Mouse (Mus musculus) intestine, embryonic 14.5 days (tissue): ENCODE measurements around the gene Dbp. TPM values are rescaled to one million over a fixed set of nuclear protein-coding genes. Genes with fewer than 3 reads are reported as not detected.

ENCODE experiments used
- ATAC-seq: fragments of 200-750 bp; cut with Nextera tagmentation; replicated peaks from 2 replicates; pipeline ENCODE4 v1.8.0; 2017; ENCODE audit warnings: low read depth, moderate number of reproducible peaks, moderate TSS enrichment, moderate library complexity; ENCODE audit not compliant: low FRiP score, low TSS enrichment
- DNase-seq: peaks from one replicate; pipeline ENCODE4 v3.0.0-alpha.2; 2018; ENCODE audit warnings: low spot score
- H3K27ac ChIP-seq: fragments of 300-500 bp; sonication (generic); 2 replicates; pipeline ENCODE4 v1.5.1; 2014; ENCODE audit warnings: low read depth, mild to moderate bottlenecking, control low read depth
- H3K27me3 ChIP-seq: fragments of 300-500 bp; sonication (generic); replicated peaks from 2 replicates; pipeline ENCODE4 v1.6.1; 2014; ENCODE audit warnings: low read length, control low read depth; ENCODE audit not compliant: control insufficient read depth, insufficient read depth
- H3K36me3 ChIP-seq: fragments of 300-500 bp; sonication (generic); 2 replicates; pipeline ENCODE4 v1.6.1; 2014; ENCODE audit warnings: low read length, control low read depth; ENCODE audit not compliant: control insufficient read depth, insufficient read depth
- H3K4me1 ChIP-seq: fragments of 300-500 bp; sonication (generic); replicated peaks from 2 replicates; pipeline ENCODE4 v1.6.1; 2014; ENCODE audit warnings: low read length, control low read depth, mixed read lengths; ENCODE audit not compliant: control insufficient read depth, insufficient read depth
- H3K4me2 ChIP-seq: fragments of 300-500 bp; sonication (generic); 2 replicates; pipeline ENCODE4 v1.6.1; 2014; ENCODE audit warnings: low read length
- H3K4me3 ChIP-seq: fragments of 300-500 bp; sonication (generic); 2 replicates; pipeline ENCODE4 v1.5.1; 2014; ENCODE audit warnings: low read depth, low read length, control low read depth, mixed read lengths
- H3K9ac ChIP-seq: fragments of 300-500 bp; sonication (generic); 2 replicates; pipeline ENCODE4 v1.6.1; 2014; ENCODE audit warnings: mild to moderate bottlenecking, low read length
- H3K9me3 ChIP-seq: fragments of 300-500 bp; sonication (generic); 2 replicates; pipeline ENCODE4 v1.6.1; 2016; ENCODE audit warnings: low read length, control low read depth; ENCODE audit not compliant: control insufficient read depth
- WGBS: fragments of 180-500 bp; shearing (Covaris S2); extraction: QIAGEN DNeasy Blood & Tissue Kit; methylation state at CpG from one replicate; pipeline ENCODE4 v1.1.7; 2014; 5-methylcytosine and 5-hydroxymethylcytosine counted together
- polyA plus RNA-seq: library from polyadenylated mRNA; unstranded; fragments of >200 nt; fragmentation: Nextera tagmentation; extraction: Ambion mirVana; gene quantifications from 2 replicates; pipeline ENCODE4 v1.2.1, GENCODE M21; 2014

The Dbp gene
- polyA plus RNA-seq, 1 experiment from 2014 or later, result 3.7 TPM

DNA sequence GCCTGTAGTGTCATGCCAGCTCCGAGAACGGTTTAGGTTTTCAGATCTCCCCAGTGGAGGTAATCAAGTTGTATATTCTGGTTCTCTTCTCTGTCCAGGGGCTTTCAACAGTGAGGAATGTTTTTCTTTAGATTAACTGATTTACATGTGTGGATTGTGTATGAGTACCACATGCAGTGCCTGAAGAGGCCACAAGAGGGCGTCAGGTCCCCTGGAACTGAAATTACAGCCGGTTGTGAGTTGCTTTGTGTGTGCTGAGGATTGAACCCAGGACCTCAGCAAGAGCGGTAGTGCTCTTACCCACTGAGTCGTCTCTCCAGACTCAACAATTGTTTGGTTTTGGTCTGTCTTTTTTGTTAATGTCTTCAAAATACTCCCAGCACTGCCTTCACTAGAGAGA lies 41.6 kb downstream of the Dbp start:
- DNase-seq (no peak), ATAC-seq (no peak)
- WGBS, result 66% methylated on average over 6 of the region's 6 CpGs

DNA sequence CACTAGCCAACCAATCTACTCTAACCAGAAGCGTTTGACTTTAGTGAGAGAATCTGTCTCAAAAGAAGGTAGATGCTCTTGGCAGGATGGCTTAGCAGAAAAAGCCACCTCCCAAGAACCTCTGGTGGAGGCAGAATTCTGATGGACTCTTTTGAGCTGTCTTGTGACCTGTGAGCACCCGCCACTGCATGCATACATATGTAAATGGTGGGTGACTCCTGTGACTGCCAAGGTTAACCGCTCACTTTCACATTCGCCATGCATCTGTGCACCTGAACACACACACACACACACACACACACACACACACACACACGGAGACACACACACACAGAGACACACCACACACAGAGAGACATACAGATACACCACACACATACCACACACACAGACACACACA lies 42.6 kb downstream of the Dbp start:
- WGBS, result 91% methylated on average over 5 of the region's 5 CpGs
- Histone ChIP-seq H3K4me1 (peaks cover 8% of the 10 kb centered on the region; the same call in 1 of the 2 replicates), H3K36me3 (no peaks in the 10 kb centered on the region), H3K4me2 (no peak overlapping the region), H3K27me3 (no peaks in the 10 kb centered on the region), H3K9ac (no peak overlapping the region), H3K27ac (no peak overlapping the region), H3K4me3 (no peak overlapping the region), H3K9me3 (no peaks in the 10 kb centered on the region)
- DNase-seq (no peak), ATAC-seq (no peak)

More for the DNA sequence above, 41.6 kb downstream of the Dbp start:
- no peaks in the 10 kb centered on the region for H3K9me3 ChIP-seq
- H3K36me3 ChIP-seq, result no peaks in the 10 kb centered on the region
- H3K4me2 ChIP-seq, result no peak overlapping the region
- H3K27me3 ChIP-seq, result no peaks in the 10 kb centered on the region
- H3K9ac ChIP-seq, result no peak overlapping the region
- peaks cover 12% of the 10 kb centered on the region; the same call in 1 of the 2 replicates for H3K4me1 ChIP-seq
- no peak overlapping the region for H3K4me3 ChIP-seq
- no peak overlapping the region for H3K27ac ChIP-seq

DNA sequence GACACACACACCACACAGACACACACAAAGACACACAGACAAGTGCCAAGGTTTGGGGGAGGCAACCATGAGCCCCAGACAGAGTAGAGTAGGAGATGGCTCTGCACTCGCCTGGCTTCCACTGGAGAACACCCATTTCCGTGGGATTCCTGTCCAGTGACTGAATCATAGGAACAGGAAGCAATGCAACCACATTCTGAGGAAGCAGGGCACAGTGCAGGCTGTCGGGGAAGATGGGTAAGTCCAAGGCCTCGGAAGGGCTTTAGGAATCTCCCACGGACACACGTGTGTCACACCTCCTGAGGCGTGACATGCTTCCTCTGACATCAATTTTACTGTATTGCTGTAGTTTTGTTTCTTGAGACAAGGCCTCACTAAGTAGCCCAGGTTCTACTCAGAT lies 43.2 kb downstream of the Dbp start:
- Histone ChIP-seq H3K4me2 (no peak overlapping the region), H3K9ac (no peak overlapping the region), H3K4me3 (no peak overlapping the region), H3K4me1 (peaks cover 8% of the 10 kb centered on the region; the same call in 1 of the 2 replicates), H3K9me3 (no peaks in the 10 kb centered on the region), H3K36me3 (no peaks in the 10 kb centered on the region), H3K27ac (no peak overlapping the region), H3K27me3 (no peaks in the 10 kb centered on the region)
- ATAC-seq (no peak), DNase-seq (no peak)
- WGBS, result 76% methylated on average over 7 of the region's 7 CpGs

DNA sequence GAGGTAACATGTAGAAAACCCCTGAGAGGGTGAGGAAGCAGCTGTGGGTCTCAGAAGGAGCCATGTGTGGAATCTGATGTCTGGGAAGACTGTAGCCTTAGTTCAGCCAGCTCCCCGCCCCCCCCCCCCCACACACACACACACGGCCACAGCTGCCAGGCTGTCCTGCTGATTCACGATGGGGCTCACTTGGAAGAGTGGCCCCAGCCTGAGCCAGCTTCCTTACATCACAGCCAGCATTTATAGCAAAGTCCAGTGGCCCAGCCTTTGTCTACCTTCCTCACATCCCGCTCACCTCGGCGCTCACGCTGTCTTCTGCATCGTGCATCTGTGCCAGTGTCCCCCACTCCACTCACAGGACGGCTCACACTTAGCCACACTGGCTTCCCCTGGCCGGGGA lies 44.5 kb downstream of the Dbp start:
- DNase-seq (no peak), ATAC-seq (no peak)
- Histone ChIP-seq H3K27ac (no peak overlapping the region), H3K9ac (no peak overlapping the region; the same call in 1 of the 2 replicates), H3K4me2 (no peak overlapping the region), H3K4me1 (peaks cover 8% of the 10 kb centered on the region; the same call in 1 of the 2 replicates), H3K9me3 (no peaks in the 10 kb centered on the region), H3K4me3 (no peak overlapping the region), H3K36me3 (no peaks in the 10 kb centered on the region), H3K27me3 (no peaks in the 10 kb centered on the region)
- 35% methylated on average over 10 of the region's 10 CpGs for WGBS

DNA sequence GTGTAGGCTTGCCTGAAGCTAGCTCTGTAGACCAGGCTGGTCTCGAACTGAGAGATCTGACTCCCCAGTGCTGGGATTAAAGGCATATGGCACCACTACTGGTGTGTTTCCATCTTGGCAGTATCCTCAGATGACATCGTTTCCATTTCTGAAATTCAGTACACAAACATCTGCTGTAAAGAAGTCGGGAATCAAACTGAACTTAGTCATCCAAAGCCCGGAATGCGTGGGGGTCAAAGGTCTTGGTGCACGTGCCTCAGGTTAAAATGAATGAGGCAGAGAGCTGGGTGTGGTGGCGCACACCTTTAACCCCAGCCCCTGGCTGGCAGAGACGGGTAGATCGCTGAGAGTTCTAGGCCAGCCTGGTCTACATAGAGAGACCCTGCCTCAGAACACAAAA lies 45.3 kb downstream of the Dbp start:
- no peak overlapping the region for H3K4me2 ChIP-seq
- H3K4me1 ChIP-seq, result peaks cover 8% of the 10 kb centered on the region; the same call in 1 of the 2 replicates
- no peak overlapping the region for H3K27ac ChIP-seq
- 65% methylated on average over 9 of the region's 9 CpGs for WGBS
- H3K4me3 ChIP-seq, result no peak overlapping the region
- DNase-seq, result no peak
- no peaks in the 10 kb centered on the region for H3K36me3 ChIP-seq
- no peak for ATAC-seq
- no peaks in the 10 kb centered on the region for H3K27me3 ChIP-seq
- H3K9ac ChIP-seq, result no peak overlapping the region
- H3K9me3 ChIP-seq, result no peaks in the 10 kb centered on the region

DNA sequence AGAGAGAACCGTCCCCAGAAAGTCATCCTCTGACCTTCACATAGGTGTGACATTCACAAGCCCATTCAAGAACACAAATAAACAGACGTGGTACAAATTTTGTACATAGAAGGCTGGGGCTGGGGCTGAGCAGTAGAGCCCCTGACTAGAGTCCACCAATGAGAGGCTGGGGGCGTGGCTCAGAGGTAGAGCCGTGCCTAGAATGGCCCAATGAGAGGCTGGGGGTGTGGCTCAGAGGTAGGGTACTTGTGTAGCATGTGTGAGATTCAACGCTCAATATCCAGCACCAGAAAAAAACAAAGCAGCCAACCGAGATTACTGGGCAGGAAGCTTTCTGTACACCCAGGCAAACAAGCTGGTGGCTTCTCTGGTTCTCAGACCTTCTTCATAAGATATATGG lies 50.8 kb downstream of the Dbp start:
- no peak for ATAC-seq
- WGBS, result 52% methylated on average over 6 of the region's 6 CpGs
- H3K9ac ChIP-seq, result no peak overlapping the region

DNA sequence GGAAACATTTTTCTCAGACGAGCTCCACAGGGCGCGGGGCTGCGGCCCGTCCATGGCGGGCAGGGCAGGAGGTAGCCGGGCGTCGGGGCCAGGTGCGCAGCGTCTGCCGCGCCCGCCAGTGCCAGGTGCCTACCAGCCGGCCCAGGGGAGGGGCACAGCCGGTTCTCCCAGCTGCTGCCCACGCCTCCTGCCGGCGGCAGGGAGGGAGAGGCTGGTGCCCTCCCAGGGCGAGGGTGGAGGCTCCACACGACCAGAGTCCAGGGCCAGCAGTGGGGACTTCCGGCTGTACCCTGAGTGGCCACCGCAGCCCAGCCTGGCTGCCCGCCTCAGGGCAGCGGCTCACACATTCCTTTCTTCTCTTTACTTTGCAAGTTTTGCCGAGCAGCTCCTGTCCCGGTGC lies 54.5 kb downstream of the Dbp start:
- no peaks in the 10 kb centered on the region for H3K9me3 ChIP-seq
- peak overlapping the region; percentile 17; the same call in 1 of the 2 replicates for H3K4me3 ChIP-seq
- no peaks in the 10 kb centered on the region for H3K36me3 ChIP-seq
- no peak overlapping the region for H3K27ac ChIP-seq
- H3K9ac ChIP-seq, result no peak overlapping the region
- H3K27me3 ChIP-seq, result peaks cover 25% of the 10 kb centered on the region
- no peaks in the 10 kb centered on the region for H3K4me1 ChIP-seq
- ATAC-seq (peak; percentile 76), DNase-seq (no peak)
- H3K4me2 ChIP-seq, result peak overlapping the region; percentile 25
- WGBS, result 6% methylated on average over 27 of the region's 27 CpGs

More for the DNA sequence above, 50.8 kb downstream of the Dbp start:
- Histone ChIP-seq H3K9me3 (no peaks in the 10 kb centered on the region), H3K36me3 (no peaks in the 10 kb centered on the region), H3K27ac (no peak overlapping the region), H3K4me1 (no peaks in the 10 kb centered on the region), H3K4me2 (no peak overlapping the region), H3K27me3 (peaks cover 25% of the 10 kb centered on the region), H3K4me3 (no peak overlapping the region)
- DNase-seq, result no peak

Other genes with a start within 250 kb of the Dbp start
- gene Ftl1, start 245.2 kb upstream of the Dbp start, polyA plus RNA-seq, result 4,654 and 4,671 TPM in 2 replicates
- gene Bax, start 238.2 kb upstream of the Dbp start, polyA plus RNA-seq, result 134 and 139 TPM in 2 replicates
- 1.8 and 2.3 TPM in 2 replicates for gene Tulp2, start 223.2 kb upstream of the Dbp start, polyA plus RNA-seq
- not detected in 2 replicates for gene Gm45808, start 218.3 kb upstream of the Dbp start, polyA plus RNA-seq
- 2.9 and 3.5 TPM in 2 replicates for gene Dhdh, start 216.3 kb upstream of the Dbp start, polyA plus RNA-seq
- gene Nucb1, start 194.7 kb upstream of the Dbp start, polyA plus RNA-seq, result 192 and 204 TPM in 2 replicates
- gene Ppp1r15a, start 178.8 kb upstream of the Dbp start, polyA plus RNA-seq, result 14.7 and 15.0 TPM in 2 replicates
- 0.97 and 1.5 TPM in 2 replicates for gene Plekha4, start 178.8 kb upstream of the Dbp start, polyA plus RNA-seq
- 2.3 and 2.5 TPM in 2 replicates for gene Hsd17b14, start 150.2 kb upstream of the Dbp start, polyA plus RNA-seq
- 56.7 and 60.1 TPM in 2 replicates for gene Bcat2, start 134.9 kb upstream of the Dbp start, polyA plus RNA-seq
- 0.19 and 0.58 TPM in 2 replicates for gene Fgf21, start 89.6 kb upstream of the Dbp start, polyA plus RNA-seq
- 0.65 and 0.70 TPM in 2 replicates for gene Fut1, start 87.8 kb upstream of the Dbp start, polyA plus RNA-seq
- gene Izumo1, start 83.3 kb upstream of the Dbp start, polyA plus RNA-seq, result 0.13 and 0.27 TPM in 2 replicates
- gene Rasip1, start 77.6 kb upstream of the Dbp start, polyA plus RNA-seq, result 7.7 and 9.1 TPM in 2 replicates
- 5.1 and 6.8 TPM in 2 replicates for gene Mamstr, start 65.1 kb upstream of the Dbp start, polyA plus RNA-seq
- 7.9 and 8.3 TPM in 2 replicates for gene Fut2, start 38.7 kb upstream of the Dbp start, polyA plus RNA-seq
- 0.80 and 0.83 TPM in 2 replicates for gene Ntn5, start 21.1 kb upstream of the Dbp start, polyA plus RNA-seq
- 4.8 and 6.0 TPM in 2 replicates for gene Sec1, start 10.7 kb upstream of the Dbp start, polyA plus RNA-seq
- 7.3 and 8.2 TPM in 2 replicates for gene Car11, start 5.2 kb upstream of the Dbp start, polyA plus RNA-seq
- 1,434 and 1,450 TPM in 2 replicates for gene Rpl18, start 10.4 kb downstream of the Dbp start, polyA plus RNA-seq
- 27.3 and 28.1 TPM in 2 replicates for gene Sphk2, start 12.9 kb downstream of the Dbp start, polyA plus RNA-seq
- 4.1 and 5.8 TPM in 2 replicates for gene Fam83e, start 16.1 kb downstream of the Dbp start, polyA plus RNA-seq
- 0.45 TPM in 1 of 2 replicates, not detected in the other for gene Spaca4, start 20.7 kb downstream of the Dbp start, polyA plus RNA-seq
- 1.5 and 1.9 TPM in 2 replicates for gene Lmtk3, start 78.7 kb downstream of the Dbp start, polyA plus RNA-seq
- 1.2 and 2.3 TPM in 2 replicates for gene Sult2b1, start 79.6 kb downstream of the Dbp start, polyA plus RNA-seq
- gene Cyth2, start 109.5 kb downstream of the Dbp start, polyA plus RNA-seq, result 91.9 and 95.5 TPM in 2 replicates
- 1.2 and 1.5 TPM in 2 replicates for gene Kcnj14, start 119.7 kb downstream of the Dbp start, polyA plus RNA-seq
- gene Grwd1, start 125.9 kb downstream of the Dbp start, polyA plus RNA-seq, result 86.9 and 95.1 TPM in 2 replicates
- 120 and 124 TPM in 2 replicates for gene Kdelr1, start 167.7 kb downstream of the Dbp start, polyA plus RNA-seq
- gene Grin2d, start 173.3 kb downstream of the Dbp start, polyA plus RNA-seq, result 0.24 and 0.37 TPM in 2 replicates
- gene Syngr4, start 191.6 kb downstream of the Dbp start, polyA plus RNA-seq, result 0.99 and 1.0 TPM in 2 replicates
- gene Tmem143, start 191.9 kb downstream of the Dbp start, polyA plus RNA-seq, result 3.9 and 4.3 TPM in 2 replicates
- 204 and 220 TPM in 2 replicates for gene Emp3, start 216.3 kb downstream of the Dbp start, polyA plus RNA-seq
- 3.5 and 4.3 TPM in 2 replicates for gene Ccdc114, start 219.0 kb downstream of the Dbp start, polyA plus RNA-seq